Mouse (Mus musculus): ENCODE data around the gene Nfkbib. TPM values are rescaled to one million over a fixed set of nuclear protein-coding genes. Genes with fewer than 3 reads are reported as not detected.

Gene Nfkbib
- polyA plus RNA-seq, 1 experiment from 2014 or later: 49.1 TPM

- 57% methylated on average over 8 of the region's 8 CpGs for WGBS
- Histone ChIP-seq H3K9me3 (ENCODE audit: control insufficient read depth, low read length) (no peaks in the 10 kb centered on the region), H3K4me2 (ENCODE audit: low read depth, low read length) (no peak overlapping the region), H3K4me3 (ENCODE audit: low read length) (no peak overlapping the region), H3K4me1 (ENCODE audit: control insufficient read depth, insufficient read depth, low read length) (peaks cover 21% of the 10 kb centered on the region), H3K27me3 (replicated peaks; ENCODE audit: control insufficient read depth, insufficient read depth, low read length) (no peaks in the 10 kb centered on the region), H3K9ac (ENCODE audit: low read depth, low read length) (no peak overlapping the region), H3K27ac (ENCODE audit: low read length) (0 out of 2 replicates have a peak overlapping the region, but pooled peaks have one; percentile 57), H3K36me3 (ENCODE audit: control insufficient read depth, insufficient read depth, low read length) (no peaks in the 10 kb centered on the region)
- ATAC-seq: 0 out of 2 replicates have a peak, but pooled peaks have one; percentile 25
Observed at GRCm38 (mm10) chr7:28790066-28790806, 22.9 kb upstream of the Nfkbib start.

GRCm38 (mm10) chr7:28789235-28789634 is 21.9 kb upstream of the Nfkbib start:
- Histone ChIP-seq H3K27ac (ENCODE audit: low read length) (peak overlapping the region; percentile 14; the same call in 1 of the 2 replicates), H3K4me2 (ENCODE audit: low read depth, low read length) (no peak overlapping the region), H3K27me3 (replicated peaks; ENCODE audit: control insufficient read depth, insufficient read depth, low read length) (no peaks in the 10 kb centered on the region), H3K9me3 (ENCODE audit: control insufficient read depth, low read length) (no peaks in the 10 kb centered on the region), H3K9ac (ENCODE audit: low read depth, low read length) (peak overlapping the region; percentile 40; the same call in 1 of the 2 replicates), H3K4me3 (ENCODE audit: low read length) (no peak overlapping the region), H3K36me3 (ENCODE audit: control insufficient read depth, insufficient read depth, low read length) (no peaks in the 10 kb centered on the region), H3K4me1 (ENCODE audit: control insufficient read depth, insufficient read depth, low read length) (peaks cover 21% of the 10 kb centered on the region)
- 44% methylated on average over 3 of the region's 3 CpGs for WGBS
- no peak for ATAC-seq

GRCm38 (mm10) chr7:28788307-28789195 is 21.2 kb upstream of the Nfkbib start, which contains the start of gene Rinl:
TSS of gene Rinl (plus strand) at chr7:28788969.
- Histone ChIP-seq H3K4me3 (ENCODE audit: low read length) (no peak within 1 kb of the TSS), H3K27me3 (replicated peaks; ENCODE audit: control insufficient read depth, insufficient read depth, low read length) (no peaks in the 10 kb centered on the region), H3K9me3 (ENCODE audit: control insufficient read depth, low read length) (no peaks in the 10 kb centered on the region), H3K9ac (ENCODE audit: low read depth, low read length) (peak within 1 kb of the TSS; percentile 40; the same call in 1 of the 2 replicates), H3K36me3 (ENCODE audit: control insufficient read depth, insufficient read depth, low read length) (peaks cover 2% of the 10 kb centered on the region; the same call in 1 of the 2 replicates), H3K4me1 (ENCODE audit: control insufficient read depth, insufficient read depth, low read length) (peaks cover 21% of the 10 kb centered on the region), H3K27ac (ENCODE audit: low read length) (peak within 1 kb of the TSS; percentile 57; the same call in 1 of the 2 replicates), H3K4me2 (ENCODE audit: low read depth, low read length) (no peak within 1 kb of the TSS)
- ATAC-seq: no peak
- WGBS: 60% methylated on average over 5 of the region's 5 CpGs

GRCm38 (mm10) chr7:28787884-28788283 is 20.6 kb upstream of the Nfkbib start:
- H3K27ac ChIP-seq (ENCODE audit: low read length): no peak overlapping the region
- no peak overlapping the region for H3K4me2 ChIP-seq (ENCODE audit: low read depth, low read length)
- no peak for ATAC-seq
- H3K27me3 ChIP-seq (replicated peaks; ENCODE audit: control insufficient read depth, insufficient read depth, low read length): no peaks in the 10 kb centered on the region
- no peak overlapping the region for H3K4me3 ChIP-seq (ENCODE audit: low read length)
- no peaks in the 10 kb centered on the region for H3K9me3 ChIP-seq (ENCODE audit: control insufficient read depth, low read length)
- 90% methylated on average over 9 of the region's 9 CpGs for WGBS
- peaks cover 5% of the 10 kb centered on the region; the same call in 1 of the 2 replicates for H3K36me3 ChIP-seq (ENCODE audit: control insufficient read depth, insufficient read depth, low read length)
- H3K9ac ChIP-seq (ENCODE audit: low read depth, low read length): no peak overlapping the region
- H3K4me1 ChIP-seq (ENCODE audit: control insufficient read depth, insufficient read depth, low read length): peaks cover 21% of the 10 kb centered on the region

- Histone ChIP-seq H3K27me3 (replicated peaks; ENCODE audit: control insufficient read depth, insufficient read depth, low read length) (no peaks in the 10 kb centered on the region), H3K4me3 (ENCODE audit: low read length) (no peak overlapping the region), H3K9ac (ENCODE audit: low read depth, low read length) (no peak overlapping the region), H3K4me1 (ENCODE audit: control insufficient read depth, insufficient read depth, low read length) (peaks cover 10% of the 10 kb centered on the region), H3K9me3 (ENCODE audit: control insufficient read depth, low read length) (no peaks in the 10 kb centered on the region), H3K4me2 (ENCODE audit: low read depth, low read length) (no peak overlapping the region), H3K36me3 (ENCODE audit: control insufficient read depth, insufficient read depth, low read length) (peaks cover 5% of the 10 kb centered on the region; the same call in 1 of the 2 replicates), H3K27ac (ENCODE audit: low read length) (no peak overlapping the region)
- no peak for ATAC-seq
- WGBS: 73% methylated on average over 5 of the region's 5 CpGs
Observed at GRCm38 (mm10) chr7:28785161-28785560, 17.8 kb upstream of the Nfkbib start.

GRCm38 (mm10) chr7:28781261-28781663 is 13.9 kb upstream of the Nfkbib start:
- no peak overlapping the region for H3K4me3 ChIP-seq (ENCODE audit: low read length)
- H3K9me3 ChIP-seq (ENCODE audit: control insufficient read depth, low read length): no peaks in the 10 kb centered on the region
- peaks cover 5% of the 10 kb centered on the region; the same call in 1 of the 2 replicates for H3K36me3 ChIP-seq (ENCODE audit: control insufficient read depth, insufficient read depth, low read length)
- no peak overlapping the region for H3K27ac ChIP-seq (ENCODE audit: low read length)
- ATAC-seq: 0 out of 2 replicates have a peak, but pooled peaks have one; percentile 12
- H3K27me3 ChIP-seq (replicated peaks; ENCODE audit: control insufficient read depth, insufficient read depth, low read length): no peaks in the 10 kb centered on the region
- H3K4me1 ChIP-seq (ENCODE audit: control insufficient read depth, insufficient read depth, low read length): peaks cover 5% of the 10 kb centered on the region; the same call in 1 of the 2 replicates
- no peak overlapping the region for H3K9ac ChIP-seq (ENCODE audit: low read depth, low read length)
- H3K4me2 ChIP-seq (ENCODE audit: low read depth, low read length): no peak overlapping the region
- WGBS: 93% methylated on average over 8 of the region's 8 CpGs

- H3K4me1 ChIP-seq (ENCODE audit: control insufficient read depth, insufficient read depth, low read length): peaks cover 5% of the 10 kb centered on the region; the same call in 1 of the 2 replicates
- H3K9ac ChIP-seq (ENCODE audit: low read depth, low read length): peak overlapping the region; percentile 55; the same call in 1 of the 2 replicates
- H3K27ac ChIP-seq (ENCODE audit: low read length): peak overlapping the region; percentile 61; the same call in 1 of the 2 replicates
- ATAC-seq: no peak
- H3K36me3 ChIP-seq (ENCODE audit: control insufficient read depth, insufficient read depth, low read length): peaks cover 5% of the 10 kb centered on the region; the same call in 1 of the 2 replicates
- H3K9me3 ChIP-seq (ENCODE audit: control insufficient read depth, low read length): no peaks in the 10 kb centered on the region
- WGBS: 80% methylated on average over 7 of the region's 7 CpGs
- no peak overlapping the region for H3K4me2 ChIP-seq (ENCODE audit: low read depth, low read length)
- H3K27me3 ChIP-seq (replicated peaks; ENCODE audit: control insufficient read depth, insufficient read depth, low read length): no peaks in the 10 kb centered on the region
- H3K4me3 ChIP-seq (ENCODE audit: low read length): no peak overlapping the region
Observed at GRCm38 (mm10) chr7:28780857-28781256, 13.5 kb upstream of the Nfkbib start.

- ATAC-seq: peak; percentile 78
- H3K27me3 ChIP-seq (replicated peaks; ENCODE audit: control insufficient read depth, insufficient read depth, low read length): no peaks in the 10 kb centered on the region
- no peak overlapping the region for H3K4me3 ChIP-seq (ENCODE audit: low read length)
- peaks cover 5% of the 10 kb centered on the region; the same call in 1 of the 2 replicates for H3K36me3 ChIP-seq (ENCODE audit: control insufficient read depth, insufficient read depth, low read length)
- no peaks in the 10 kb centered on the region for H3K9me3 ChIP-seq (ENCODE audit: control insufficient read depth, low read length)
- H3K27ac ChIP-seq (ENCODE audit: low read length): peak overlapping the region; percentile 61
- H3K9ac ChIP-seq (ENCODE audit: low read depth, low read length): peak overlapping the region; percentile 55
- WGBS: 45% methylated on average over 6 of the region's 6 CpGs
- peaks cover 5% of the 10 kb centered on the region; the same call in 1 of the 2 replicates for H3K4me1 ChIP-seq (ENCODE audit: control insufficient read depth, insufficient read depth, low read length)
- H3K4me2 ChIP-seq (ENCODE audit: low read depth, low read length): no peak overlapping the region
Observed at GRCm38 (mm10) chr7:28780067-28780658, 12.9 kb upstream of the Nfkbib start.

Data from intestine, embryonic 16.5 days (tissue).